ENCODE assay signal across 7 mouse cellular contexts in the genomic region with DNA sequence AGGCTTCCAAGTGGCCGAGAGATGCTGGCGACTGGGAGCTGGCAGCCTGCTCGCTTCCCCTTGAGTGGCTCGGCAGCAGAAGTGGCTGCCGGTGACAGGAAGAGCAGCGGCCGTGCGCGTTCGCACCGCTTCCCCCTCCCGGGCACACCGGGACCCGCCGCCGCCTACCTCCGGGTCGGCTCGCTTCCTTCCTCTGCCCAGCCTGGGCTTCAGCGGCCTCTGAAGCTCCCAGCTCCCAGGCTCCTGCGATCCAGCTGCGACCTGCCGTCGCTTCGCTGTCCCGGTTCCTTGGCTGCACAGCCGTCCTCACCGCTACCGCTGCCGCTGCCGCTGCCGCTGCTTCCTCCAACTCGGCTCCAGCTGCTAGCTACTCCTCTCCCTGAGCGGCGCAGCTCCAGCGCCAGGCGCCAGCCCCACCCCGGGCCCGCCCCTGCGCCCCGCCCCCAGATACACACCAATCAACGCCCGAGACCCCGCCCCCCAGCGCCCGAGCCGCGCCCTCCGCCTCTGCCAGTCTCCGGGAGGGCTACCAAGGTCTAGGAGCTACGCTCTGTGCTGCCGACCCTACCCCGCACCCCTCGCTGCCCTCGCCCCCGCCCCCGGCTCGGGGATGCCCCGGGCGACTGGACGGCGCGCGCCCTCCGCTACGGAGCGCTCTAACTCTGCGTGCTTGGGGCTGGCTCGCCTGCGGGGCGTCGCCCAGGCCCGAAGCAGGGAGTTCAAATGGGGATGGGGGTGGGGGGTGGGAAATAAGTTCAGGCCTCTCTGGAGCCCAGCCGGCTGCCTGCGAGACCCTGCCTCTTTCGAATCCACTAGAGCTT. TPM values are rescaled to one million over a fixed set of nuclear protein-coding genes. Genes with fewer than 3 reads are reported as not detected.
DNase-seq lines count a peak whose midpoint lies in the region; ATAC-seq lines count a peak whose summit lies in the region.

A gene (minus strand): TSS at position 409 of the 821 bp plus-strand sequence.

- intact Hi-C loops in left cerebral cortex, postnatal 25 days (cut with DNase I) = loop anchor here (2.0 kb wide), 3 partner anchors 33 to 147 kb away; no protein-coding TSS in a partner anchor

- WGBS in intestine, embryonic 15.5 days = under 1% methylated on average over 75 of the region's 76 CpGs
- under 1% methylated on average over 76 of the region's 76 CpGs for WGBS in midbrain, embryonic 10.5 days

- H3K27me3 ChIP-seq in intestine, embryonic 15.5 days (replicated peaks) = no peaks in the 10 kb centered on the region
- no peaks in the 10 kb centered on the region for H3K27me3 ChIP-seq in midbrain, embryonic 10.5 days (ENCODE audit: low read depth, poor library complexity, severe bottlenecking)

- H3K4me2 ChIP-seq in intestine, embryonic 15.5 days (replicated peaks) = peak within 1 kb of the TSS; percentile 93

- H3K27ac ChIP-seq in intestine, embryonic 15.5 days = peak within 1 kb of the TSS; percentile 98
- peak within 1 kb of the TSS; percentile 88 for H3K27ac ChIP-seq in midbrain, embryonic 10.5 days (replicated peaks)

- no peaks in the 10 kb centered on the region for H3K9me3 ChIP-seq in intestine, embryonic 15.5 days
- no peaks in the 10 kb centered on the region for H3K9me3 ChIP-seq in midbrain, embryonic 10.5 days (replicated peaks)

- H3K4me1 ChIP-seq in intestine, embryonic 15.5 days (replicated peaks) = peaks cover 28% of the 10 kb centered on the region
- H3K4me1 ChIP-seq in midbrain, embryonic 10.5 days = peaks cover 46% of the 10 kb centered on the region

- no peaks in the 10 kb centered on the region for H3K36me3 ChIP-seq in intestine, embryonic 15.5 days
- no peaks in the 10 kb centered on the region for H3K36me3 ChIP-seq in midbrain, embryonic 10.5 days

- peak; percentile 96 to 98 for DNase-seq in adrenal gland, adult (ENCODE audit: inconsistent age in 2 of 2, low spot score in 1 of 2)
- DNase-seq in embryo, embryonic 10.5 days (ENCODE audit: low spot score) = peak; percentile 96
- DNase-seq in gastrocnemius, postnatal 25 days = peak; percentile 98
- DNase-seq in left cerebral cortex, postnatal 25 days (ENCODE audit: low spot score in 2 of 2) = peak; percentile 93 to 96
- peak; percentile 99 for DNase-seq in midbrain, embryonic 10.5 days (ENCODE audit: low spot score)
- peak; percentile 98 for DNase-seq in right cerebral cortex, postnatal 4 days

- peak within 1 kb of the TSS; percentile 64 for H3K4me3 ChIP-seq in intestine, embryonic 15.5 days (replicated peaks)
- H3K4me3 ChIP-seq in midbrain, embryonic 10.5 days = peak within 1 kb of the TSS; percentile 73

- H3K9ac ChIP-seq in intestine, embryonic 15.5 days = peak within 1 kb of the TSS; percentile 96

- ATAC-seq in intestine, embryonic 15.5 days = peak; percentile 95

RNA-seq across cellular contexts. Expression of the gene that starts here (rescaled TPM):
- total RNA-seq in gastrocnemius, postnatal 25 days (2021) = 10 to 100 TPM; 25.4 to 27.0 TPM
- polyA plus RNA-seq in intestine, embryonic 15.5 days (2015; fragmentation: Nextera tagmentation; extraction: Ambion mirVana) = 29.6 and 30.8 TPM in 2 replicates
- 100 to 1,000 TPM; 144 to 146 TPM for total RNA-seq in left cerebral cortex, postnatal 25 days (2021)
- 14.8 and 16.4 TPM in 2 replicates for polyA plus RNA-seq in midbrain, embryonic 10.5 days (2016; fragmentation: Nextera tagmentation; extraction: Ambion mirVana)

Comparison
In these comparisons a context has a peak if more than half of its experiments do, and no peak if none do; other contexts are left out.
1. Peak in every context shown above with its lines: DNase-seq, ATAC-seq, H3K4me3 ChIP-seq and H3K27ac ChIP-seq.
2. RNA of the gene that starts here (total RNA-seq): 144 to 146 TPM in left cerebral cortex, postnatal 25 days; 25.4 to 27.0 TPM in gastrocnemius, postnatal 25 days; every median in the first group is over 4 times any median in the second.